Mouse (Mus musculus): ENCODE results near the gene Slc4a3. TPM values are rescaled to one million over a fixed set of nuclear protein-coding genes. Genes with fewer than 3 reads are reported as not detected.

Gene Slc4a3
- polyA plus RNA-seq, 1 experiment from 2014 or later: 15.4 TPM

DNA sequence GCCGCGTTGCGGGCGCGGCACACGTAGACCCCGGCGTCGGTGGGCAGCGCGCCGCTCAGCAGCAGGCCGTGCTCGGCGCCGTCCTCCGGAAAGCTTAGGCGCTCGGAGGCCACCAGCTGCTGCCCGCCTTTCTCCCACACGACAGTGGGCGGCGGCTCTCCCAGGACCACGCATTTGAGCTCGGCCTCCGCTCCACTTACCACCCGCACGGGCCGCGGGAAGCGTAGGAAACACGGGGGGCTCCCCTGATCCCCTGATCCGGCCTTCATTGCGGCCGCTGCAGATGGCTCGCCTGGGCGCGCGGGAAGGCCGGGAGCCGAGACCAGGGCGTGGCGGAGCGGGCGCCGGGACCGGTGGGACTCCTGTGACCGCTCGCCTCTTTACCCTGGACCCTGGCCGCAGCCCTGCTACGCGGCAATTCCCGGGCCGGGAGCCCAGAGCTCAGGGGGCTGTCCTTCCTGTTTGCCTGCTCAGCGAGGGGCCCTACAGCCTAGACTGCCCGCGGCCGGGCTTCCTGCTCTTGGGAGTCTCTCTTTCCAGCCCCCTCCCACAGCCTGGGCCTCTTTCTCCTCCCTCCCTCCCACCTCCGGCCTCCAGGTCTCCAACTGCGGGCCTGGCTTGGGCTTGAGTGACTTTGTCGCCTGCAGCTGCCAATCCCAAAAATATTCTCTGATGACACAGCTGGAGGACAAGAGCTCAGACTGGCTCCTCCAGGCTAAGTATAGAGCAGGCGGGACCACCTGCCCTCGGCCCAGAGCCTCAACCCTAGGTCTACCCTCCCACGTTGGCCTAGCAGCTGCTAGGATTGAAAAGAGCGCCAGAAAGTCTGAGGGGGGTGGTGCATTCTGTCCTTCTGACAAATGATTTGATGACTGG, 39.9 kb upstream of the Slc4a3 start, which contains the start of gene Obsl1:
TSS of gene Obsl1 (minus strand) at position 497 of the 876 bp plus-strand sequence.
- Histone ChIP-seq H3K9me3 (replicated peaks; ENCODE audit: control insufficient read depth, low read length) (no peaks in the 10 kb centered on the region), H3K4me2 (ENCODE audit: low read depth, low read length) (peak within 1 kb of the TSS; percentile 96), H3K36me3 (ENCODE audit: control insufficient read depth, insufficient read depth, low read length) (peaks cover 11% of the 10 kb centered on the region), H3K27me3 (ENCODE audit: control insufficient read depth, insufficient read depth, low read length) (no peaks in the 10 kb centered on the region), H3K9ac (ENCODE audit: low read length) (peak within 1 kb of the TSS; percentile 83), H3K4me1 (ENCODE audit: control insufficient read depth, insufficient read depth, low read length) (peaks cover 34% of the 10 kb centered on the region), H3K4me3 (replicated peaks; ENCODE audit: low read length) (peak within 1 kb of the TSS; percentile 90), H3K27ac (ENCODE audit: low read length) (peak within 1 kb of the TSS; percentile 89)
- WGBS: under 1% methylated on average over 63 of the region's 65 CpGs
- ATAC-seq (ENCODE audit: insufficient read depth, low FRiP score): peak; percentile 92

DNA sequence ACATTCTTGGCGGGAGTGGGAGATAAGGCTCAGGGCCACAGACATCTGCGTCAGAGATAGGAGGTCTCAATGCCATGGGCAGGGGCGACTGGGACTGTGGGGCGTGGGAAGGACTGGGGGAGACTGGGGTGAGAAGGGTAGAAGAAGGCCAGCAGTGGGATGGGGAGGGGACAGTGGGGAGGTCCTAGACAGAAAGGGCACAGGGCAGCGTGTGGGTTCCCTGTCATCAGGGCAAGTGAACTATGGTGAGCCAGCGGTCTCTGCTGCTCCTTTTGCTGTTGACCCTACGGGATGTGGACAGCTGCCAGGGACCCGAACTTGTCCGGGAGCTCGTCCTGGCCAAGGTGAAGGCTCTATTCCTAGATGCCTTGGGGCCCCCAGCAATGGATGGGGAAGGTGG, 39.1 kb upstream of the Slc4a3 start, which contains the start of gene Inha:
TSS of gene Inha (plus strand) at position 72 of the 400 bp plus-strand sequence.
- H3K4me1 ChIP-seq (ENCODE audit: control insufficient read depth, insufficient read depth, low read length): peaks cover 39% of the 10 kb centered on the region
- WGBS: 55% methylated on average over 10 of the region's 10 CpGs

GRCm38 (mm10) chr1:75509586-75509985, 36.5 kb upstream of the Slc4a3 start:
- Histone ChIP-seq H3K27ac (ENCODE audit: low read length) (no peak overlapping the region), H3K4me2 (ENCODE audit: low read depth, low read length) (no peak overlapping the region), H3K27me3 (ENCODE audit: control insufficient read depth, insufficient read depth, low read length) (no peaks in the 10 kb centered on the region), H3K36me3 (ENCODE audit: control insufficient read depth, insufficient read depth, low read length) (no peaks in the 10 kb centered on the region), H3K4me3 (replicated peaks; ENCODE audit: low read length) (no peak overlapping the region), H3K9ac (ENCODE audit: low read length) (peak overlapping the region; percentile 21; the same call in 1 of the 2 replicates), H3K9me3 (replicated peaks; ENCODE audit: control insufficient read depth, low read length) (no peaks in the 10 kb centered on the region), H3K4me1 (ENCODE audit: control insufficient read depth, insufficient read depth, low read length) (peaks cover 22% of the 10 kb centered on the region)
- 58% methylated on average over 20 of the region's 20 CpGs for WGBS
- no peak for ATAC-seq (ENCODE audit: insufficient read depth, low FRiP score)

More for the DNA sequence above, 39.1 kb upstream of the Slc4a3 start, which contains the start of gene Inha:
- Histone ChIP-seq H3K9ac (ENCODE audit: low read length) (peak within 1 kb of the TSS; percentile 83), H3K27me3 (ENCODE audit: control insufficient read depth, insufficient read depth, low read length) (no peaks in the 10 kb centered on the region), H3K36me3 (ENCODE audit: control insufficient read depth, insufficient read depth, low read length) (0 out of 2 replicates have a peak, but pooled peaks cover 3% of the 10 kb centered on the region), H3K4me2 (ENCODE audit: low read depth, low read length) (peak within 1 kb of the TSS; percentile 96), H3K27ac (ENCODE audit: low read length) (peak within 1 kb of the TSS; percentile 89), H3K9me3 (replicated peaks; ENCODE audit: control insufficient read depth, low read length) (no peaks in the 10 kb centered on the region), H3K4me3 (replicated peaks; ENCODE audit: low read length) (peak within 1 kb of the TSS; percentile 90)
- ATAC-seq (ENCODE audit: insufficient read depth, low FRiP score): no peak

- Histone ChIP-seq H3K9me3 (replicated peaks; ENCODE audit: control insufficient read depth, low read length) (no peaks in the 10 kb centered on the region), H3K4me2 (ENCODE audit: low read depth, low read length) (no peak overlapping the region), H3K27me3 (ENCODE audit: control insufficient read depth, insufficient read depth, low read length) (no peaks in the 10 kb centered on the region), H3K4me1 (ENCODE audit: control insufficient read depth, insufficient read depth, low read length) (peaks cover 20% of the 10 kb centered on the region), H3K36me3 (ENCODE audit: control insufficient read depth, insufficient read depth, low read length) (no peaks in the 10 kb centered on the region), H3K9ac (ENCODE audit: low read length) (no peak overlapping the region), H3K4me3 (replicated peaks; ENCODE audit: low read length) (no peak overlapping the region), H3K27ac (ENCODE audit: low read length) (no peak overlapping the region)
- no peak for ATAC-seq (ENCODE audit: insufficient read depth, low FRiP score)
- 70% methylated on average over 5 of the region's 5 CpGs for WGBS
Observed at GRCm38 (mm10) chr1:75510154-75510553, 35.9 kb upstream of the Slc4a3 start.

DNA sequence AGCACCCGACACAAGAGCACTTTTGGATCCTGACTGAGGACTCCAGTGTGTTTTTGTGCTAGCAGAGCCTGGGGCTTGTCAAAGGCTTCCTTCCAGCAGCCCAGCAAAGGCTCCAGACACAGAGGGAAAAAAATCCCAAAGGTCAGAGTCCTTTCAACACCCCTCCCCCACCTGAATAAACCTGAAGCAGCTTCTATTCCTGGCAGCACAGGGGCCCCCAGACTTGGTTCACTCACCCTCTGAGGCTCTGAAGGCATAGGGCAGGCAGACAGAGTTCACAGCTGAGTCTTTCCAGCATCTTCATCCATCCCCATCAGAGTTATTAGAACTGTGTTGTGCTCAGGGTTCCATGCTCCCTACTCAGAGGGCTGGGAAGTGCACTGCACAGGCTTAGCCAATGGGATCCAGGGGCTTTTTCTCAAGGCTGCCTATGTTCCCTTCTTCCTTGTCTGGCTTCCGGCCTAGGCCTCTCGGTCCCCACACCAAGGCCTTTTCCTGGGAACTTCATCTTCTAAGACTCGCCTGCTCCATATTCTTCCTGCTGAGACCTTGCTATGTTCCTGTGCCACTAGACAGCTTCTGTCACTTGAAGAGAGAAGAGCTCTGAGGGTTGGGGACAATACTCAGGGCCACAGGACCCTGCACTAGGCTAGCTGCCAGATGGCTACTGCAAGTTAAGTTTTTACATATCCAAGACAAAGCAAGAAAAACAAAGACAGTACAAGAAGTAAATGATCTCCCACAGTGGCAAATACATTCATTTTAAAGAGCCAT, 34.4 kb upstream of the Slc4a3 start:
- no peak overlapping the region; the same call in 1 of the 2 replicates for H3K9ac ChIP-seq (ENCODE audit: low read length)
- peak; percentile 28 for ATAC-seq (ENCODE audit: insufficient read depth, low FRiP score)

GRCm38 (mm10) chr1:75512550-75512949, 33.5 kb upstream of the Slc4a3 start:
- H3K4me1 ChIP-seq (ENCODE audit: control insufficient read depth, insufficient read depth, low read length): peaks cover 9% of the 10 kb centered on the region
- no peak for ATAC-seq (ENCODE audit: insufficient read depth, low FRiP score)
- 85% methylated on average over 3 of the region's 3 CpGs for WGBS

More for the DNA sequence above, 34.4 kb upstream of the Slc4a3 start:
- Histone ChIP-seq H3K9me3 (replicated peaks; ENCODE audit: control insufficient read depth, low read length) (no peaks in the 10 kb centered on the region), H3K27ac (ENCODE audit: low read length) (peak overlapping the region; percentile 75), H3K4me3 (replicated peaks; ENCODE audit: low read length) (no peak overlapping the region), H3K4me2 (ENCODE audit: low read depth, low read length) (no peak overlapping the region), H3K27me3 (ENCODE audit: control insufficient read depth, insufficient read depth, low read length) (no peaks in the 10 kb centered on the region), H3K4me1 (ENCODE audit: control insufficient read depth, insufficient read depth, low read length) (peaks cover 18% of the 10 kb centered on the region), H3K36me3 (ENCODE audit: control insufficient read depth, insufficient read depth, low read length) (no peaks in the 10 kb centered on the region)
- 49% methylated on average over 4 of the region's 4 CpGs for WGBS

DNA sequence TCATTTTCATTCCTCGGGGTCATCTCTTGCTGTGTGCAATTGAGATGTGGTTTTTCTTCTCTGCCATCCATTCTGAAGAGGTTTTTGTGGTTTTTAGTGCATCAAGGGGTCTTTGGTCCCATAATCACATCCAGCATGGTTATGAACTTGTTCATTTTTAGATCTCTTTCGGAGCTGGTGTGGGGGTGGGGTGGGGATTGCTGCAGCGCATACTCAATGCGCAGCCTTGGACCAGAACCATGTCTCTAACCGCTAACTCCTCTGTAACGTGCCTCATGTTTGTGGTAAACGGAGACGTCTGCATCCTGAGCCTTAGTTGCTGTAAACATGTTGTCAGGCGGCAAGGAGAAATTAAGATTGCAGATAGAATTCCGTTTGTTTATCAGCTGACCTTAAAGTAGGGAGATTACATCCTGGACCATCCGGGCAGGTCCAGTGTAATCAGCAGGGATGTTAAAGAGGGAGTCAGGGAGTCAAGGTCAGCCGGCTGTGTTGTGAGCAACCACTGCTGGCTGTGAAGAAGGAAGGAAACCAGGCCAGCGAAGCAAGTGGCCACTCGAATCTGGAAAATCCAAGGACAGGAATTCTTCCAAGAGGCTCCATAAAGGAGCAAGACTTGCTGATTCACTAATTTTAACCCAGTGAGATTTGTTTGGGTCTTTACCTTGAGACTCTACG, 29.2 kb upstream of the Slc4a3 start:
- H3K4me1 ChIP-seq (ENCODE audit: control insufficient read depth, insufficient read depth, low read length): peaks cover 19% of the 10 kb centered on the region
- no peaks in the 10 kb centered on the region for H3K27me3 ChIP-seq (ENCODE audit: control insufficient read depth, insufficient read depth, low read length)
- ATAC-seq (ENCODE audit: insufficient read depth, low FRiP score): no peak
- no peaks in the 10 kb centered on the region for H3K36me3 ChIP-seq (ENCODE audit: control insufficient read depth, insufficient read depth, low read length)
- H3K4me2 ChIP-seq (ENCODE audit: low read depth, low read length): no peak overlapping the region
- no peaks in the 10 kb centered on the region for H3K9me3 ChIP-seq (replicated peaks; ENCODE audit: control insufficient read depth, low read length)
- no peak overlapping the region for H3K4me3 ChIP-seq (replicated peaks; ENCODE audit: low read length)
- H3K9ac ChIP-seq (ENCODE audit: low read length): no peak overlapping the region
- WGBS: 68% methylated on average over 15 of the region's 15 CpGs
- no peak overlapping the region for H3K27ac ChIP-seq (ENCODE audit: low read length)

More at GRCm38 (mm10) chr1:75512550-75512949, 33.5 kb upstream of the Slc4a3 start:
- Histone ChIP-seq H3K36me3 (ENCODE audit: control insufficient read depth, insufficient read depth, low read length) (no peaks in the 10 kb centered on the region), H3K27me3 (ENCODE audit: control insufficient read depth, insufficient read depth, low read length) (no peaks in the 10 kb centered on the region), H3K27ac (ENCODE audit: low read length) (no peak overlapping the region), H3K4me3 (replicated peaks; ENCODE audit: low read length) (no peak overlapping the region), H3K9me3 (replicated peaks; ENCODE audit: control insufficient read depth, low read length) (no peaks in the 10 kb centered on the region), H3K9ac (ENCODE audit: low read length) (no peak overlapping the region), H3K4me2 (ENCODE audit: low read depth, low read length) (no peak overlapping the region)

DNA sequence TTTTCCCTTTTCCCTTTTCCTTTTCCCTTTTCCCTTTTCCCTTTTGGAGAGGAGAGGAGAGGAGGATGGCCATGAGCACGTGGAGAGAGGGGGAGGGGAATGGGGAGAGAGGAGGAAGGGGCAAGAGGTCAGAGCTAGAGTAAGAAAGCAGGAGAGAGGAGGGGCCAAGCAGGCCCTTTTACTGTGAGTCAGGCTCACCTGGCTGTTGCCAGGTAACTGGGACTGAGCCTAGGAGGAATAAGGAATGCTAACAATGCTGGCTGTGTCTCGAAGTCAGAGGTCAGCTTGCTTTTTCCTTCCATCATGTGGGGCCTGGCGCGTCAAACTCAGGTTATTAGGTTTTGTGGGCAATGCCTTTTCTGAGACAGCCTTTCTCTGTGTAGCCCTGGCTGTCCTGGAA, 28.1 kb upstream of the Slc4a3 start:
- Histone ChIP-seq H3K4me1 (ENCODE audit: control insufficient read depth, insufficient read depth, low read length) (peaks cover 18% of the 10 kb centered on the region), H3K27me3 (ENCODE audit: control insufficient read depth, insufficient read depth, low read length) (no peaks in the 10 kb centered on the region), H3K4me2 (ENCODE audit: low read depth, low read length) (no peak overlapping the region), H3K9me3 (replicated peaks; ENCODE audit: control insufficient read depth, low read length) (no peaks in the 10 kb centered on the region), H3K27ac (ENCODE audit: low read length) (peak overlapping the region; percentile 72), H3K4me3 (replicated peaks; ENCODE audit: low read length) (no peak overlapping the region), H3K9ac (ENCODE audit: low read length) (no peak overlapping the region), H3K36me3 (ENCODE audit: control insufficient read depth, insufficient read depth, low read length) (no peaks in the 10 kb centered on the region)
- peak; percentile 9; the same call in 1 of the 2 replicates for ATAC-seq (ENCODE audit: insufficient read depth, low FRiP score)
- WGBS: 33% methylated on average over 4 of the region's 4 CpGs
